Mouse (Mus musculus) stomach, embryonic 14.5 days (tissue): ENCODE measurements around the gene Actr1a. TPM values are rescaled to one million over a fixed set of nuclear protein-coding genes. Genes with fewer than 3 reads are reported as not detected.

Experiments
- ATAC-seq: fragments of 200-750 bp; cut with Nextera tagmentation; 2 replicates; pipeline ENCODE4 v1.8.0; 2017; ENCODE audit warnings: low read depth, moderate TSS enrichment; ENCODE audit not compliant: insufficient number of reproducible peaks, insufficient read depth, low FRiP score
- H3K27ac ChIP-seq: fragments of 300-500 bp; sonication (generic); 2 replicates; pipeline ENCODE4 v1.5.1; 2014; ENCODE audit warnings: mild to moderate bottlenecking, low read length, moderate library complexity, mixed read lengths
- H3K27me3 ChIP-seq: fragments of 300-500 bp; sonication (generic); 2 replicates; pipeline ENCODE4 v1.6.1; 2014; ENCODE audit warnings: low read length, control low read depth, mixed read lengths; ENCODE audit not compliant: control insufficient read depth, insufficient read depth
- H3K36me3 ChIP-seq: fragments of 300-500 bp; sonication (generic); 2 replicates; pipeline ENCODE4 v1.6.1; 2014; ENCODE audit warnings: mild to moderate bottlenecking, control low read depth, low read length, moderate library complexity, mixed read lengths; ENCODE audit not compliant: control insufficient read depth, insufficient read depth
- H3K4me1 ChIP-seq: fragments of 300-500 bp; sonication (generic); 2 replicates; pipeline ENCODE4 v1.6.1; 2014; ENCODE audit warnings: low read length, control low read depth, mixed read lengths; ENCODE audit not compliant: control insufficient read depth, insufficient read depth
- H3K4me2 ChIP-seq: fragments of 300-500 bp; sonication (generic); replicated peaks from 2 replicates; pipeline ENCODE4 v1.6.1; 2014; ENCODE audit warnings: low read depth, low read length, control low read depth
- H3K4me3 ChIP-seq: fragments of 300-500 bp; sonication (generic); 2 replicates; pipeline ENCODE4 v1.5.1; 2014; ENCODE audit warnings: low read depth, low read length, control low read depth
- H3K9ac ChIP-seq: fragments of 300-500 bp; sonication (generic); replicated peaks from 2 replicates; pipeline ENCODE4 v1.6.1; 2014; ENCODE audit warnings: low read depth, mild to moderate bottlenecking, control low read depth, low read length, moderate library complexity, mixed read lengths
- H3K9me3 ChIP-seq: fragments of 300-500 bp; sonication (generic); 2 replicates; pipeline ENCODE4 v1.6.1; 2016; ENCODE audit warnings: low read depth, low read length, control low read depth; ENCODE audit not compliant: control insufficient read depth
- WGBS: fragments of 180-500 bp; shearing (Covaris S2); extraction: QIAGEN DNeasy Blood & Tissue Kit; methylation state at CpG from one replicate; pipeline ENCODE4 v1.1.7; 2014; 5-methylcytosine and 5-hydroxymethylcytosine counted together
- polyA plus RNA-seq: library from polyadenylated mRNA; unstranded; fragments of >200 nt; fragmentation: Nextera tagmentation; extraction: Ambion mirVana; gene quantifications from 2 replicates; pipeline ENCODE4 v1.2.1, GENCODE M21; 2014

The Actr1a gene
- polyA plus RNA-seq, 1 experiment from 2014 or later: 141 TPM

GRCm38 (mm10) chr19:46397436-46398001 is 2.0 kb upstream of the Actr1a start:
- peak overlapping the region; percentile 86 for H3K27ac ChIP-seq
- peaks cover 5% of the 10 kb centered on the region for H3K36me3 ChIP-seq
- no peaks in the 10 kb centered on the region for H3K27me3 ChIP-seq
- no peaks in the 10 kb centered on the region for H3K9me3 ChIP-seq
- peaks cover 31% of the 10 kb centered on the region for H3K4me1 ChIP-seq
- H3K9ac ChIP-seq: peak overlapping the region; percentile 75
- H3K4me2 ChIP-seq: peak overlapping the region; percentile 85
- no peak for ATAC-seq
- peak overlapping the region; percentile 76 for H3K4me3 ChIP-seq
- 2% methylated on average over 19 of the region's 19 CpGs for WGBS

- Histone ChIP-seq H3K4me3 (peak within 1 kb of the TSS; percentile 90), H3K27ac (peak within 1 kb of the TSS; percentile 86), H3K4me2 (peak within 1 kb of the TSS; percentile 85), H3K9me3 (no peaks in the 10 kb centered on the region), H3K36me3 (peaks cover 7% of the 10 kb centered on the region), H3K27me3 (no peaks in the 10 kb centered on the region), H3K4me1 (peaks cover 31% of the 10 kb centered on the region), H3K9ac (peak within 1 kb of the TSS; percentile 75)
- under 1% methylated on average over 57 of the region's 57 CpGs for WGBS
- peak; percentile 89 for ATAC-seq
Observed at GRCm38 (mm10) chr19:46396686-46397435, 1.3 kb upstream of the Actr1a start, which contains the start of gene Sufu. TSS of gene Sufu (plus strand) at chr19:46396896.

GRCm38 (mm10) chr19:46396109-46396508 is 561 bp upstream of the Actr1a start:
- H3K4me1 ChIP-seq: peaks cover 31% of the 10 kb centered on the region
- no peak for ATAC-seq

GRCm38 (mm10) chr19:46394712-46395108 is 838 bp downstream of the Actr1a start:
- H3K4me1 ChIP-seq: peaks cover 31% of the 10 kb centered on the region
- H3K9me3 ChIP-seq: no peaks in the 10 kb centered on the region
- H3K27me3 ChIP-seq: no peaks in the 10 kb centered on the region
- H3K36me3 ChIP-seq: peaks cover 6% of the 10 kb centered on the region
- H3K4me3 ChIP-seq: peak overlapping the region; percentile 90
- 6% methylated on average over 10 of the region's 10 CpGs for WGBS
- no peak overlapping the region; the same call in 1 of the 2 replicates for H3K27ac ChIP-seq
- H3K4me2 ChIP-seq: peak overlapping the region; percentile 93
- 0 out of 2 replicates have a peak overlapping the region, but pooled peaks have one; percentile 18 for H3K9ac ChIP-seq
- ATAC-seq: no peak

More at GRCm38 (mm10) chr19:46396109-46396508, 561 bp upstream of the Actr1a start:
- H3K27ac ChIP-seq: no peak overlapping the region
- H3K9me3 ChIP-seq: no peaks in the 10 kb centered on the region
- H3K36me3 ChIP-seq: peaks cover 4% of the 10 kb centered on the region
- no peak overlapping the region; the same call in 1 of the 2 replicates for H3K9ac ChIP-seq
- H3K4me3 ChIP-seq: peak overlapping the region; percentile 90
- no peaks in the 10 kb centered on the region for H3K27me3 ChIP-seq
- 11% methylated on average over 8 of the region's 8 CpGs for WGBS
- H3K4me2 ChIP-seq: peak overlapping the region; percentile 33

- Histone ChIP-seq H3K27me3 (no peaks in the 10 kb centered on the region), H3K9me3 (no peaks in the 10 kb centered on the region), H3K36me3 (peaks cover 16% of the 10 kb centered on the region), H3K4me3 (no peak overlapping the region), H3K4me1 (peaks cover 16% of the 10 kb centered on the region; the same call in 1 of the 2 replicates), H3K9ac (no peak overlapping the region), H3K4me2 (no peak overlapping the region), H3K27ac (no peak overlapping the region)
- ATAC-seq: no peak
- 43% methylated on average over 4 of the region's 4 CpGs for WGBS
Observed at GRCm38 (mm10) chr19:46392018-46392417, 3.5 kb downstream of the Actr1a start.

GRCm38 (mm10) chr19:46389872-46390271 is 5.7 kb downstream of the Actr1a start:
- Histone ChIP-seq H3K4me1 (peaks cover 13% of the 10 kb centered on the region; the same call in 1 of the 2 replicates), H3K27me3 (no peaks in the 10 kb centered on the region), H3K36me3 (peaks cover 26% of the 10 kb centered on the region), H3K27ac (no peak overlapping the region), H3K4me2 (no peak overlapping the region), H3K9ac (no peak overlapping the region), H3K4me3 (no peak overlapping the region), H3K9me3 (no peaks in the 10 kb centered on the region)
- 84% methylated on average over 5 of the region's 5 CpGs for WGBS
- no peak for ATAC-seq

- H3K27me3 ChIP-seq: no peaks in the 10 kb centered on the region
- no peaks in the 10 kb centered on the region for H3K9me3 ChIP-seq
- H3K36me3 ChIP-seq: peaks cover 86% of the 10 kb centered on the region
- H3K9ac ChIP-seq: no peak overlapping the region
- no peak for ATAC-seq
- no peak overlapping the region for H3K4me2 ChIP-seq
- no peak overlapping the region for H3K4me3 ChIP-seq
- 90% methylated on average over 9 of the region's 9 CpGs for WGBS
- no peaks in the 10 kb centered on the region for H3K4me1 ChIP-seq
- H3K27ac ChIP-seq: no peak overlapping the region
Observed at GRCm38 (mm10) chr19:46382275-46382674, 13.3 kb downstream of the Actr1a start.

GRCm38 (mm10) chr19:46375891-46376290 is 19.7 kb downstream of the Actr1a start:
- Histone ChIP-seq H3K4me3 (no peak overlapping the region), H3K27me3 (no peaks in the 10 kb centered on the region), H3K9ac (no peak overlapping the region), H3K4me1 (no peaks in the 10 kb centered on the region), H3K36me3 (peaks cover 36% of the 10 kb centered on the region), H3K9me3 (no peaks in the 10 kb centered on the region), H3K27ac (no peak overlapping the region), H3K4me2 (no peak overlapping the region)
- 17% methylated on average over 4 of the region's 4 CpGs for WGBS
- ATAC-seq: no peak
